Mouse (Mus musculus) lung, embryonic 14.5 days (tissue): ENCODE measurements at regions not wholly inside any gene's neighbourhood (a gene's known extent, or its start where the extent isn't known, plus 50 kb on each side); places are given as distances from the start of the nearest gene placed in this dataset.

Source experiments
- ATAC-seq: fragments of 200-750 bp; cut with Nextera tagmentation; 2 replicates; pipeline ENCODE4 v1.8.0; 2017; ENCODE audit warnings: mild to moderate bottlenecking, moderate TSS enrichment, moderate library complexity; ENCODE audit not compliant: insufficient read depth
- DNase-seq: peaks from one replicate; pipeline ENCODE4 v3.0.0-alpha.2; 2015
- H3K27ac ChIP-seq: fragments of 300-500 bp; sonication (generic); 2 replicates; pipeline ENCODE4 v1.5.1; 2014; ENCODE audit warnings: low read depth, mild to moderate bottlenecking, moderate library complexity
- H3K27me3 ChIP-seq: fragments of 300-500 bp; sonication (generic); 2 replicates; pipeline ENCODE4 v1.6.1; 2014; ENCODE audit warnings: low read length, control low read depth; ENCODE audit not compliant: insufficient read depth
- H3K36me3 ChIP-seq: fragments of 300-500 bp; sonication (generic); 2 replicates; pipeline ENCODE4 v1.6.1; 2014; ENCODE audit warnings: control low read depth; ENCODE audit not compliant: insufficient read depth
- H3K4me1 ChIP-seq: fragments of 300-500 bp; sonication (generic); 2 replicates; pipeline ENCODE4 v1.6.1; 2014; ENCODE audit warnings: antibody characterized with exemption, control low read depth; ENCODE audit not compliant: insufficient read depth
- H3K4me2 ChIP-seq: fragments of 300-500 bp; sonication (generic); 2 replicates; pipeline ENCODE4 v1.6.1; 2014; ENCODE audit warnings: mild to moderate bottlenecking
- H3K4me3 ChIP-seq: fragments of 300-500 bp; sonication (generic); 2 replicates; pipeline ENCODE4 v1.5.1; 2014; ENCODE audit warnings: low read depth, low read length
- H3K9ac ChIP-seq: fragments of 300-500 bp; sonication (generic); 2 replicates; pipeline ENCODE4 v1.6.1; 2014
- H3K9me3 ChIP-seq: fragments of 300-500 bp; sonication (generic); 2 replicates; pipeline ENCODE4 v1.6.1; 2016; ENCODE audit warnings: low read depth, low read length, control low read depth
- CTCF ChIP-seq: IDR thresholded peaks from 2 replicates; pipeline ENCODE4 v1.5.1; 2016; ENCODE audit warnings: antibody characterized with exemption, low read depth
- WGBS: fragments of 180-500 bp; shearing (Covaris S2); extraction: QIAGEN DNeasy Blood & Tissue Kit; methylation state at CpG from one replicate; pipeline ENCODE4 v1.1.7; 2014; 5-methylcytosine and 5-hydroxymethylcytosine counted together

- TF ChIP-seq CTCF: no peak
- WGBS: 52% methylated on average over 4 of the region's 4 CpGs
- H3K4me1 ChIP-seq: no peaks in the 10 kb centered on the region
- H3K27me3 ChIP-seq: no peaks in the 10 kb centered on the region
- H3K36me3 ChIP-seq: no peaks in the 10 kb centered on the region
- DNase-seq: peak; percentile 80
- peak; percentile 89 for ATAC-seq
- H3K9me3 ChIP-seq: no peaks in the 10 kb centered on the region
- H3K4me2 ChIP-seq: no peak overlapping the region
- peak overlapping the region; percentile 30; the same call in 1 of the 2 replicates for H3K27ac ChIP-seq
- no peak overlapping the region for H3K9ac ChIP-seq
- H3K4me3 ChIP-seq: no peak overlapping the region
These were observed 225.6 kb upstream of the Gm11146 start for GRCm38 (mm10) chr16:77827322-77828117.

GRCm38 (mm10) chr16:77799709-77800108, 197.8 kb upstream of the Gm11146 start:
- WGBS: 61% methylated on average over 5 of the region's 5 CpGs
- no peak for TF ChIP-seq CTCF
- no peaks in the 10 kb centered on the region for H3K36me3 ChIP-seq
- no peak overlapping the region for H3K9ac ChIP-seq
- H3K27me3 ChIP-seq: no peaks in the 10 kb centered on the region
- H3K9me3 ChIP-seq: no peaks in the 10 kb centered on the region
- H3K4me1 ChIP-seq: no peaks in the 10 kb centered on the region
- H3K4me3 ChIP-seq: no peak overlapping the region
- H3K4me2 ChIP-seq: no peak overlapping the region
- ATAC-seq: no peak
- H3K27ac ChIP-seq: no peak overlapping the region
- peak; percentile 1 for DNase-seq

- H3K36me3 ChIP-seq: no peaks in the 10 kb centered on the region
- WGBS: 57% methylated on average over 4 of the region's 4 CpGs
- no peak overlapping the region for H3K27ac ChIP-seq
- H3K4me2 ChIP-seq: no peak overlapping the region
- H3K9me3 ChIP-seq: no peaks in the 10 kb centered on the region
- TF ChIP-seq CTCF: no peak
- ATAC-seq (0 out of 2 replicates have a peak, but pooled peaks have one; percentile 35), DNase-seq (peak; percentile 80)
- no peaks in the 10 kb centered on the region for H3K4me1 ChIP-seq
- no peaks in the 10 kb centered on the region for H3K27me3 ChIP-seq
- H3K9ac ChIP-seq: no peak overlapping the region
- H3K4me3 ChIP-seq: no peak overlapping the region
These were observed 195.0 kb upstream of the Gm11146 start for GRCm38 (mm10) chr16:77796926-77797325.

- no peak for TF ChIP-seq CTCF
- Histone ChIP-seq H3K4me3 (no peak overlapping the region), H3K27ac (no peak overlapping the region), H3K4me2 (no peak overlapping the region), H3K9ac (no peak overlapping the region), H3K9me3 (no peaks in the 10 kb centered on the region), H3K27me3 (no peaks in the 10 kb centered on the region), H3K4me1 (no peaks in the 10 kb centered on the region), H3K36me3 (no peaks in the 10 kb centered on the region)
- ATAC-seq (no peak), DNase-seq (no peak)
- WGBS: 87% methylated on average over 5 of the region's 5 CpGs
These were observed 187.8 kb upstream of the Gm11146 start for GRCm38 (mm10) chr16:77789652-77790051.

GRCm38 (mm10) chr16:77789206-77789605, 187.3 kb upstream of the Gm11146 start:
- Histone ChIP-seq H3K4me1 (no peaks in the 10 kb centered on the region), H3K9me3 (no peaks in the 10 kb centered on the region), H3K9ac (no peak overlapping the region), H3K4me3 (no peak overlapping the region), H3K4me2 (no peak overlapping the region), H3K27me3 (no peaks in the 10 kb centered on the region), H3K27ac (no peak overlapping the region), H3K36me3 (no peaks in the 10 kb centered on the region)
- TF ChIP-seq CTCF: no peak
- no peak for DNase-seq
- no peak for ATAC-seq
- 92% methylated on average over 2 of the region's 2 CpGs for WGBS

- Histone ChIP-seq H3K27ac (no peak overlapping the region), H3K4me2 (no peak overlapping the region), H3K4me1 (no peaks in the 10 kb centered on the region), H3K27me3 (no peaks in the 10 kb centered on the region), H3K9ac (no peak overlapping the region), H3K36me3 (no peaks in the 10 kb centered on the region), H3K9me3 (no peaks in the 10 kb centered on the region), H3K4me3 (no peak overlapping the region)
- no peak for TF ChIP-seq CTCF
- WGBS: 85% methylated on average over 6 of the region's 6 CpGs
- ATAC-seq (no peak), DNase-seq (no peak)
These were observed 186.9 kb upstream of the Gm11146 start for GRCm38 (mm10) chr16:77788781-77789150.

GRCm38 (mm10) chr16:77788041-77788780, 186.3 kb upstream of the Gm11146 start:
- Histone ChIP-seq H3K9ac (no peak overlapping the region), H3K4me1 (no peaks in the 10 kb centered on the region), H3K4me3 (no peak overlapping the region), H3K4me2 (no peak overlapping the region), H3K27me3 (no peaks in the 10 kb centered on the region), H3K36me3 (no peaks in the 10 kb centered on the region), H3K27ac (no peak overlapping the region), H3K9me3 (no peaks in the 10 kb centered on the region)
- ATAC-seq: no peak
- no peak for TF ChIP-seq CTCF
- WGBS: 81% methylated on average over 20 of the region's 20 CpGs
- no peak for DNase-seq
